Mouse (Mus musculus) frontal cortex, postnatal 10 days (tissue): ENCODE results near the gene Rab5c.

Experiments
- DNase-seq, 2 experiments: peaks; one replicate each; pipeline ENCODE4 v3.0.0; 2022; ENCODE audit warnings: low spot score in 2 of 2, mixed read lengths in 1 of 2

Gene Rab5c

DNA sequence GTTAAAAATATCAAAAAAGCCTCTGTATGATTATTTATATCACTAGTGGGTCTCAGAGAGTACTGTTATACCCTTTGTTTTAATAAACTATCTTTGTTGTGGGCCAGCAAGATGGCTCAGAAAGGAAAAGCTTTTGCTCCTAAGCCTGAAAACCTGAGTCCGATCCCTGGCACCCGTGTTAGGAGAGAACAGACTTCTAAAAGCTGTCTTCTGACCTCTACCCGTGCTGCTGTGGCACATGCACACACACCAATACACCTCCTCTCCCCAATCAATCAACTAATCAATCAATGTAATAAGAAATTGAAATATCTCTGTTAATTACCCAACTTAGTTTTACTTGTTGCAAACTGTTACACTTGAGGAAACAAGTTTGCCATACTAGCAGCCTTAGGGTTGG is 37.3 kb downstream of the Rab5c start:
- no peak for DNase-seq

DNA sequence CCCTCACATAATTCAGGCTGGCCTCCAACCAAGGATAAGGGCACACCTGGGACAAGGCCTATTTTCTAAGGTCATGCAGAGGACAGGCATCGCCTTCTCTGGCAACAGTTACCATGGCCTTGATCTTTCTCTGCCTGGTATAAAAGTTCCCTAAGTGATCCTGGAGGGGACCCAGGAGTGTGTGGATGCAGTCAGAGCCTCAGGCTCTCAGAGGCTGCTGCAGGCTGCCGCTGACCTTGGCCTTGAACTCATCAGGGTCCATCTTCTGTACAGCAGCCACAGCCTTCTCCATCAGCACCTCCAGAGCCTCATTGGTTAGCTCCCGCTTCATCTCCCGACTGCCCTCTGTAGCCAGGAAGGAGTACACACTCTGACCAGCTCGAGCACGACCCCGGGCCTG is 40.1 kb downstream of the Rab5c start:
- DNase-seq = no peak

DNA sequence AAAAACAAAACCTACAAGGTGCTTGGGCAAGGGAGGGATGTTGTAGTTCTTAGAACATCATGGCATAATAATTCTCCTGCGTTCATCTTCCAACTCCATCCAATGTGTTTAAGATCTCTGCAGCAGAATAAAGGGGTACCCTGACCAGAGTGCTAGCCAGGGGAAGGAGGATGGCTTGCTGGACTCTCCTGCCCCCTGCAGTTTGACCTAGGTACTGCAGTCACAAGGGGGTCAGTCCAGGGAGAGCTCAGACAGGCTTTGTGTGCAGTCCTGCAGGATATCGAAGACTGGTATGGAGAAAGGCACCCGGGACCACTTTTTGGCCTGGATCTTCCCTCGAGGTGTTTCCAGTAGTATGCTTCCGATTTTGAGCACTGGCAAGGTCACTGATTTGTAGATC is 43.1 kb downstream of the Rab5c start:
- DNase-seq = peak in 1 of 2 experiments; percentile 74

DNA sequence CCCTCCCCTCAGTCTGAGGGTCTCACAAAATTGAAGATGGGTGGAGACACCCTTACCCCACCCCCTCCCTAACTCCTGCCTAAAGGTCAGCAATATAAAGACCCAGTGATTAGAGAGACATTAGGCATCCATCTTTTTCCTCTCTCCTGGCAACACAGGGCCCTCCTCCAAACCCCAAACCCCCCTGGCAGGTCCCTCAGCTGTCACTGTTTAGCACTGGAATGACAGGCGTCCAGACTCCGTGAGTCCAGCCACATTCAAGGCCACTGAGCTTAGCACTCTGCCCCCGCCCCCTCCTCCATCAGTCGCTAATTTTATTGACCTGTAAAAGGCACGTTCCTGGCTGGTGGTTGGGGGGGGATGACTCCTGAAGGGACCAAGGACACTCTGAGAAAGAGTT is 44.9 kb downstream of the Rab5c start:
- no peak for DNase-seq

DNA sequence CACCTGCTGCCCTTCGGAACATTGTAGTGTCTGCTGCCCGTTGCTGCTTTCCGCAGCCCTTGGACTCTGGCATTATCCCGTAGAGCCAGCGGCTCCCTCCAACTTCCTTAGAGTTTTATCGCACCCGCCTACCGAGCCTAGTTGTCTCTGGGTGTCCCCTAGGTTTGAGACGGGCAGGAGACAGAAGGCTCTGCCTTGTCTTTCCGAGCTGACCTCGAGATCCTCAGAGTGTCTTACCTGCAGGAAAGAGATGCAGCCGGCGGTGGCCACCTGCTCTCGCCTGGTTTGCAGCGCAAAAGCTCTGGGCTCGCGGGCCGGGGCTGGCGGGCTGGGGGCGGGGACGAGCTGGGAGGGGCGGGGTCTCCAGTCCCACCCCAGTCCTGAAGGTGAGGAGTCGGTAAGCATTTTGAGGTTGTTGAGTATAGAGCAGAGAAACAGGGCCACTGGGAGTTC is 45.8 kb downstream of the Rab5c start, which contains the start of gene Zfp385c:
TSS of gene Zfp385c (minus strand) at position 292 of the 453 bp plus-strand sequence.
- DNase-seq = no peak

DNA sequence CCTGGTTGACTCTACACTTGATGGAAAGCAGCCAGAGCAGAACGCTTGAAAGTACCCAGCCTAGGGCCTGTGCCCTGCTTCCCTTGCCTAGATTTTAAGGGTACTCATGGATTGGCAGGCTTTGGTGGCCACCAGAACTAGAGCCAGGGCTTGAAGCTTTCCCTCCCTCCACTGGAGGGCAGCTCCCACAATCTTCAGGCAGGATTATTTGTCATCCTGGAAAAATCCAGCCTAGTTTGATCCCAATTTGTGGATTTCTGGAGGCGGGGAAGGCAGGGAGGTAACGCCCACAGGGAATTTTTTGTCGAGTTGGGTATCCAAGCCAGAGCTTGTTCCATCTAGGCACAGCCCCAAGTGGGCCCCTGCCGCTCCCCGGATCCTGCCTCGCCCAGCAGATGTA is 47.6 kb downstream of the Rab5c start:
- DNase-seq = no peak

DNA sequence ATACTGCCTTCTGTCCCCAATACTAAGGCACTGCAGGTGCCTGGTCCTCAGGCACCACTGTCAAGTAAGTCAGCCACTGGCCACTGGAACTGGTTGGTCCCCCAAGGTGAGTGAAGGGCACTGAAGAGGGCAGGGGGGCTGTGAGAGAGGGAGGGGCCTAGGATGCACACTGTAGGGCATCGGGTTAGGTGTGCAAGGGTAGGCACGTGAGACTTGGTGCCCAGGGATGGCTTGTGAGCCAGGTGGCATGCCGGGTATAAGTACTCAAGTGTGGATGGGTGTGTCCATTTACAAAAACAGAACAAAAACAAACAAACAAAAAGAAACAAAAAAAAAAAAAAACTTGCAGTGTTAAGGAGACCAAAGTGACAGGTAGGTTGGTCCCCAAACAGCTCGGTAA is 49.6 kb downstream of the Rab5c start:
- DNase-seq = no peak

DNA sequence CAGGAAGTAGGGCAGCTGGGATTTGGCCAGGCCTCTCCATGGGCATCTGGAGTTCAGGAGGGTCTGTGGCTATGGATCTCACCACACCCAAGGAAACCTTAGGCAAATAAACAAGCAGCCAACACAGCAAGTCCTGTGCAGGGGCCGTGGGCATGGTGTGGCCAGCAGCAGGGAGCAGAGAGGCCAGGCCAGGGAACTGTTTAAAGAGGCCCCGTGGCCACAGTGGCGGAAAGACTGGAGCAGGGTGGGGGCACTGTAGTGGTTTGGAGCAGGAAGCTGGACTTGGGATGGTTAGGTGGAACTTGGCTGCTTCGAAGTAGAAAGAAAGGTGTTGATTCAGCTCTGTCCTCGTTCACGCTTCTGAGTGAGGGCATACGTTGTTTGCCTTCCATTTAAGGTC is 50.8 kb downstream of the Rab5c start:
- no peak for DNase-seq

DNA sequence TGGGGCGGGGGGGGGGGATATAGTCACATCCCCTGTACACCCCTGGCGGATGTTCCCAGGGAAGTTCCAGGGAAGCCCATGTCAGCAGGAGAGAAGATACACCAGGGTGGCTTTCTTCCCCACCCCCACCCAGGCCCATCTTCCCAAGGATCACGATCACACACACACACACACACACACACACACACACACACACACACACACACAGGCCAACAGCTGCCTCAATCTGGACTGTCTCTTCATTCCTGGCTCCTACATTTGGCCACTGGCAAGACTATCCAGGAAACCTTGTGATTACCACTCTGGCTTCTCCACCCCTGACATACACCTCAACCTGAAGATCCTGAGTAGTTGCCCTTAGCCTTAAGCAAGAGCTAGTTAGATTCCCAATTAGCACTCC is 52.6 kb downstream of the Rab5c start:
- no peak for DNase-seq

DNA sequence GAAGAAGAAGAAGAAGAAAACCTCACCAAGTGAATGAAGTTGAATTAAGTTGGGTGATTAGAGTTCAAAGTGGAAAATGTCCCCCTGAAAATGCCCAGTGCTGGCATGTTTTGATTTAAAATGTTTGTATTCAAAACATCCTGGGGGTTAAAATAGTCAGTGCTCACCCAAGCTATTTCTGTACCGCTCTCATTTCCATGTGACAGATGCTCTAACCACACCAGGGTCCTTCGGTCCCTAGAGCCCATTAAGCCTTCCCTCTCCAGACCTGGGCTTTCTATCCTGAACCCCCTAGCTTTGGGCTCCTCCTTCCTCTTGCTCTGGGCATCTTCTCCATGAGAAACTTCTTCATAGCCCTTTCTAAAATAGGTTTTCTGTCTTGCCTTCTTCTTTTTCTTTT is 53.9 kb downstream of the Rab5c start:
- no peak for DNase-seq

DNA sequence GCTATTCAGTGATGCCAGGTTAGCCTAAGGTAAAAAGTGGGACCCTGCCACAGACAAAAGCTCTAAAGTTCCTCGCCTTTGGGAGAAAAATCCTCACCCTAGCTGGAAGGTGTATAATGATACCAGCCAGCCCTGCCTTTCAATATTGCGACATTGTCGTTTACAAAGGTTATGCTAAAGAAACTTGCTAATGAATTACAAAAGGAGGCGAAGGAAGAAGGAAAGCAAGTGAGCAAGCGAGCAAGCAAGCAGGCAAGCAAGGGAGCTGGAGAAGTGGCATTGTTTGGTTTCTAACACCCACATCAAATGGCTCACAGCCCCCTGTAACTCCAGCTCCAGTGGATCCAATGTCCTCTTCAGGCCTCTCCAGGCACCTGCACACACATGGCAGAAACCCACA is 55.5 kb downstream of the Rab5c start:
- DNase-seq = no peak

DNA sequence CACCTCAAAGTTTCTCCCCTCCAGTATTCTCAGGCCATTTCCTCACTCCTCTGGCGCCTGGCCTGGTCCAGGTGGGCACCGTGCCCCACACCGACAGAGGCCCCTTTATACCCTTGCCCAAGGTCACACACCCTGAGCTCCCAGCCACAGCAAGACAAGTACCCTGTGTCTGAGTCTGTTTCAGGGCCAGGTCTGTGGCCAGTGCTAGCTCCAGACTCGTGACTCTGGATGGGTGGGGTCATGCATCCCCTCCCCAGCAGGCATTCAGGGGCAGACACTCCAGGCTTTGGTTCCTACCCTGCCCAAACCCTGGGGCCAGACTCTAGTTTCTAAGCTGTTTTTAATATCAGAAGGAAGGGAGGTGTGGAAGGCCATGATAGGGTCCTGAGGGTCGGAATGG is 56.2 kb downstream of the Rab5c start:
- DNase-seq = no peak

DNA sequence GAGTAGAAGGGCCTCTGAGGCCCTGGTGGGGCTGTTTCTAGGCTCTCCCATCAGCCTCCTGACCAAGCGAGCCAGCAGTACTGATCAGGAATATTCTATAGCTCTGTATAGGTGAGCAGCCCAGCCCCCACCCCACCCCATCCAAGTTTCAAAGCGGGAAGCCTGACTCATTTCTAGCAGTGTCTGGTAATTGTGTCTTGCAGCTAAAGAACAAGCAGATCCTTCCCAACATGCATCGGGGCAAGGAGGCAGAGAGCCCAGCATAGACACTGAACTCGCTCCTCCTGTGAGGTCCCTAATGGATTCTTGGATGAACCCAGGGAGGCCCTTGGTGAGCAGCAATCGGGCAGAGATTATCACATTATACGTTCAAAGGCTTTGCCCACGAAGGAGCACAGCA is 60.2 kb downstream of the Rab5c start:
- DNase-seq = no peak

DNA sequence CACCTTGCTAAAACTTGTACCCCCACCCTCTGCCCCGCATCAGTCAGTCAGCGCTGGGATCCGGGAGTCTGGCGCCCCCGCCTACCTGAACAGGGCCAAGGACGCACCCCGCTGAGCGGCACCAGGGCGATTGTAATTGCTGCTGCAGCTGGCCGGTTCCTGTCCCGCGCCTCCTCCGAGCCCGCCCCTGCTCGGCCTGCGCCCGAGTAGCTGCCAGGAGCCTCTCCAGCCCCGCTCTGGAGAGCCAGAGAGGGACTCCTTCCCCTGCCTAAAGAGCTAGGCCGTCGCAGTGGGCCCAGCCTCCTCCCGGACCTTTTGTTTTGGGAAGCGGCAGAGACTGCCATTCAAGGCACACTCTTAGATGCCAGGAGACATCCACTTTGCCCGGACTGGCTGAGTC is 64.8 kb downstream of the Rab5c start:
- DNase-seq = peak in 1 of 2 experiments; percentile 19

DNA sequence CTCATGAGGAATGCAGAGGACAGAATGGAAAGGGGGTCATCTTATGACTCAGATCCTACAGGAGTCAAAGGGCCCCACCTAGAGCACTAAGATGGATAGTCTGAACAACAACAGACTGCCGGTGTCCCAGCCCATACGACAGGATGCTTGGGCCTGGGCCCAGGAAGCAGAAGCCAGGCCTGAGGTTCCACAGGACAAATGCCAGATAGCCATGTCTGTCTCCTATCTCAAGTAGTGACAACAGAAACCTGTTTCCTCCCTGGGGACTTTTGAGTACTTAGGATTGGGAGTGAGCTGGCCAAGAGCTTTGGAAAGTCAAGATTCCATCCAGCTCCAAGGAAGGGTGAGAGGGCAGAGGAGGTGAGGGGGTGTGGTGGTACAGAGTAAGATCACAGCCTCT is 66.1 kb downstream of the Rab5c start:
- no peak for DNase-seq

DNA sequence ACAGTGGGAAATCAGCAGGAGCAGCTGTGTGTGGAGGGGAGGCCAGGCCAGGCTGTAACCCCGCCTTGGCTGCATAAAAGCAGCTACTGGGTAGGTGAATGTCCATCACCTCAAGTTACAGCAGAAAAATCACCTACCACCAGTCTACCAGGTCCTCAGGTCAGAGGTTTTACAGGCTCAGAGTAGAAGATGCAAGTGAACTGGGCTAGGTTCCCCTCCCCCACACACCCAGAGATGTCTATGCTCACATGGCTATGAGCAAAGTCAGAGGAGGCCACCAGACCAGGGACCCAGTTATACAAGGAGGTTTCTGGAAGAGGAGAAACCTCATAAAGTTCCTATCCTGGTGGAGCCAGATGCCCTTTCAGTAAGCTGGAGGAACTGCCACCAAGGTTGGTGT is 67.0 kb downstream of the Rab5c start:
- DNase-seq = no peak
